15 mouse cellular contexts compared by ENCODE assay signal in the genomic region with DNA sequence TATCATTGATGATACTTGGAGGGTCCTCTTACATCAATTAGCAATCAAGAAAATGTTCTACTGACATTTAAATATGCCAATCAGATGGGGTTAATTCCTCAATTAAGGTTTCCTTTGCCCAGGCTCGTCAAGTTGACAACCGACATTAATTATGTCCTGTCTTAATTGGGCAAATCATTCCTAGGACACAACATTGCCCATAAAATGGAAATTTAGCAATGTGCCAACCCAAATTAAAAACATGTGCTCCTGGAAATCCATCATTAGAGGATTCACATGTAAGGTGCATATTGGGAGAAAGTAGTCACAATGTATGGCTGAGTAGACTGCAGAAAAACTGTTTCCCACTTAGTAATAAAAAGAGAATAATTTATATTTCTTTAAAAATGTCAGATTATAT.
"Had no signal": no experiment of that assay in that cellular context is flagged by ENCODE, and none has a peak within 500 bp of the region (broad histone marks: within the 10 kb centered on the region; RNA-seq: fewer than 3 reads in every experiment).

No protein-coding gene starts in this region.

- H3K4me1 ChIP-seq: liver, embryonic 13.5 days had no signal

- H3K27ac ChIP-seq: kidney, postnatal 0 days; left cerebral cortex, adult 2 months; liver, embryonic 13.5 days; stomach, postnatal 0 days had no signal

- H3K27me3 ChIP-seq: liver, embryonic 13.5 days had no signal

- H3K36me3 ChIP-seq: liver, embryonic 13.5 days had no signal

- H3K4me2 ChIP-seq: liver, embryonic 13.5 days; midbrain, embryonic 11.5 days had no signal

- H3K4me3 ChIP-seq: left cerebral cortex, adult 2 months; liver, embryonic 13.5 days had no signal

- H3K9ac ChIP-seq: liver, embryonic 13.5 days had no signal

- DNase-seq: kidney, postnatal 25 days; layer of hippocampus, postnatal 36 days; liver, embryonic 13.5 days; lung, adult 2 months; lung, postnatal 14 days; lung, postnatal 4 days; midbrain, embryonic 14.5 days; right cerebral cortex, postnatal 4 days; thymus, adult 2 months; thymus, postnatal 14 days; thymus, postnatal 4 days had no signal

- H3K9me3 ChIP-seq: liver, embryonic 13.5 days had no signal
